Mouse (Mus musculus) right cerebral cortex, adult 18-20 months (tissue): ENCODE measurements around the gene Fbxl14.
A peak's percentile ranks its signal among the peaks of the same experiment; 100 is the strongest.

Experiments
- DNase-seq: peaks from one replicate; pipeline ENCODE4 v3.0.0; 2022; ENCODE audit warnings: mixed read lengths

Gene Fbxl14

GRCm38 (mm10) chr6:119500086-119500485 lies 20.6 kb downstream of the Fbxl14 start:
- no peak for DNase-seq

DNA sequence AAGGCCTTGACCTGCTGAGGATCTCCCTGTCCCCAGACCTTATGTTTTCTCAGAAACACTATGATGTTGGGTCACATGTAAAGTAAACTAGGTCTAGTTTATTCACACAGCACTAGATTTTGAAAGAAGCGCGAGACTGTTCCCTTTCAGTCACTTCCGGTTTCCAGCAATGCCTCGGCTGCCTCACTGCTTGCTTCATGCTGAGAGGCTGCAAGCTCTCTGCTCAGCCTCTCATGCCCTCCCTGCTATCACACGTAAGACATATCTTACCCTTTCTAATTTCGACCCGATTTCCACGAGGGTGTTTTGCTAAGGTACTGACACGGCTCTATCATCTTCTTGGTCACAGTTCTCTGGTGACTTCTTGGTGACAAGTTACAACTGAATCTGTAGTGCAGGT lies 22.6 kb downstream of the Fbxl14 start:
- no peak for DNase-seq

DNA sequence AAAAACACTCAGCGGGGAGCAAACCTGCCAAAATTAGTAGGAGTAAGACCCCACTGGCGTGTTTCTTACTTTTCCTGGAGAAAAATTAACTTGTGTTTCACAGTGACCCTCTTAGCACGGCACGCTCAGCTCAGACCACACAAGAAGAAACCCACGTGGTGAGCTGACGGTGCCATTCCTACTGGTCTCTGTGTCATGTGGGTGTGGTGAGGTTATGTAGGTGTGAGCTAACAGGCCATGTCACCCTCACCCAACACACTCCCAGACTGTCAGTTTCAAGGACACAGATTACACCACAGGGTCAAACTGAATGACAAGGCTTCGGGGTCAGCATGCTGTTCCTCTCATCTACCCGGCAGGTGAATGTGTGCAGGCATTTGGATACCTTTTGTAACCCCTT lies 25.3 kb downstream of the Fbxl14 start:
- DNase-seq, result no peak

- DNase-seq, result no peak
These were observed 26.2 kb downstream of the Fbxl14 start for GRCm38 (mm10) chr6:119505525-119506225.

GRCm38 (mm10) chr6:119508221-119508620 lies 28.8 kb downstream of the Fbxl14 start:
- no peak for DNase-seq

DNA sequence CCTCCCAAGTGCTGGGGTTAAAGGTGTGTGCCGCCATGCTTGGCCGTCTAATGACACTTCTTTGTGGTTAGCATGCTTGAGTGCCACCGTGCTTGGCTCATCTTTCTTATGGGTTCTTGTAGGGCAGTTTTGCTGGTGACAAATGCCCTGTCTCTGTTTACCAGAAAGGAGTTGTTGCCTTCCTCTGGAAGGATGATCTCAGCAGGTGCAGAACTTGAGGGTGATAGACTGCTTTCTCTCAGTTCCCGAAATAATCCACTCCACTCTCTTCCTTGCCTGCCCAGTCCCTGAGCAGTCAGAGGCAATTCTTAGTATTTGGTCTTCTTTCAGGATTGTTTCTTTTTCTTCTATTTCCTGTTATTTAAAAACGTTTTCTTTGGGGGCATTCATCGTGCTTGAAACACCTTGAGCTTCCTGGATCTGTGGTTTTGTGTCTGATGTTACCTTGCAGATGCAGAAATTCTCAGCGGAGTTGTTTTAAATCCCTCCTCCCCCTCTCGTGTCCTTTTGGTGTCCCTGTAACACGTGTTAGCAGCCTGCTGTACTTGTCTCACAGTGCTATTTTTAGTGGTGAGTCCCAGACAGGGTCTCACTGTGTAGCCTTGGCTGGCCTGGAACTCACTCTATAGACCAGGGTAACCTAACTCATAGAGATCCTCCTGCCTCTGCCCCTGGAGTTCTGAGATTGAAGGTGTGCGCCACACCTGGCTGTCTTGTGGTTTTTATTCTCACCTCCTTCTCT lies 29.3 kb downstream of the Fbxl14 start:
- no peak for DNase-seq

DNA sequence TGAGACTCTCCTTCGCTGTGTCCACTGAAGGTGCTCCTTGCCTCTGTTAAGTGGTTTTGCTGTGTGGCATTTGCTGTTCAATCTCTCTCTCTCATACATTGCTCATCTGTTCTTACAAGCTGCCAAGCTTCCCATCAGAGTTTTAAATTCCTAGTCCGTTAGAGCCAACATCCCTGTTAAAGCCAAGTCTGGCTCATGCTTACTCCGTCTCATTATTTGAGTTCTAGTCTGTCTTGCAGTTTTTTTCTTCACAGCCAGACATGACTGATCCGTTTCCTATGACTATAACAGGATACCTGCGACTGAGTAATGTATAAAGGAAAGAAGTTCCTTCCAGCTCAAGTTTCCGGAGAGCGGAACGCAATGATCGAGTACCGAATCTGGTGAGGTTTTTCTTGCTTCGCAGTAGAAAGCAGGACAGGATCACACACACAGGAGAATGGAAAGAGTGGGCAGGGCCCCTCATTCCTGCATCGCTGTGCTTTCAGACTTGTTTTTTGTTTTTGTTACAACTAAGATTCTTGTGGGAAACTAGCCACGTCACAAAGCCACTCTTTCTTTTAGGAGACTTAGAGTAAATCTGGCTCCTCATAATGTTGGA lies 30.1 kb downstream of the Fbxl14 start:
- no peak for DNase-seq

DNA sequence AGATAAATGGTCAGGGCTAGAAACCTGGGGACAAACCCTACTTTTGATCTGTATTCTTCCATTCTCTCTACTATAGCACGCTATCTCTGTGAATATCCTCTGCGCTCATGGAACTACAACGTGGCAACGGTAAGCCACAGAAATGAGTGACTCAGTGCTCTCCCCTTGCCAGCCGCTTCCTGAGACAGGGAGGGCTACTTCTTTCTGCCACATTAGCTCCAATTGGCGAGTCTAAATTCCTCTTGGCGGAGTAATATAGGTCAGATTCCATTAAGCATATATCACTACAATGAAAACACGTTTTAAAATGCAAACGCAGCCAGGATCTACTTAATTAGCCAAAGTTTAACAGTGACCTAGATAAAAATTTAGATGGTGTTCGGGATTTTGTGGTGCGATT lies 33.2 kb downstream of the Fbxl14 start:
- no peak for DNase-seq

DNA sequence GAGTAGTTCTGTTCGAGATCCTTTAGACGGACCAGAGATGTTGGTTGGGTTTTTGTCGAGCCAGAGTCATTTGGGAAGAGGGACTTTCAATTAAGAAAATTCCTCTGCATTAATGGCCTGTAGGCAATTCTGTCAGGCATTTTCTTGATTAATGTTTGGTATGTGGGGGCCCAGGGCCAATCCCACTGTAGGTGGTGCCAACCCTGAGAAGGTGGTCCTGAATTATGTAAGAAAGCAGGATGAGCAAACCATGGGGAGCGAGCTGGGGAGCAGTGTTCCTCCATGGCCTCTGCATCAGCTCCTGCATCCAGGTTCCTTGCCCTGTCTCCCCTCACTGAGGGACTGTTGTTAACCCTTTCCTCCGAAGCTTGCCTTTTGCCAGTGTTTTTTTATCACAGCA lies 34.0 kb downstream of the Fbxl14 start:
- DNase-seq, result no peak

- no peak for DNase-seq
These were observed 34.6 kb downstream of the Fbxl14 start for GRCm38 (mm10) chr6:119514085-119514484.

DNA sequence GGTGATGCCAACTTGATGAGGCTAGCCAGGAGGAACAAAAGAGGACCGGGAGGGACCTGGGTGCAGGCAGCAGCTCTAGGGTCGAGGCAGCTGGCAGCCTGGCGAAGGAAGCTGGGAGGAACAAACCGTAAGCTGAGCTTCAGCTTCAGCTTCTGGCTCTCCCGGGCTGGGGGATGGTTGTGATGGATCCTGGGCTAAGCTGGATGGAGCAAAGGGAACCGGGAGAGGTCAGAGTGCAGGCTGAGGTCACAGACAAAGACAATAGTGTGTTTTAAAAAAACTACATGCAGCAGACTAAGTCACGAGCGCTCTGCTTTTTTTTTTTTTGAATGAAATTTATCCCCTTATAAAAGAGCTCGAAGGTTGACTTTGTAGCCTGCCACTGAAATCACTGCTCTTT lies 41.3 kb downstream of the Fbxl14 start:
- no peak for DNase-seq

DNA sequence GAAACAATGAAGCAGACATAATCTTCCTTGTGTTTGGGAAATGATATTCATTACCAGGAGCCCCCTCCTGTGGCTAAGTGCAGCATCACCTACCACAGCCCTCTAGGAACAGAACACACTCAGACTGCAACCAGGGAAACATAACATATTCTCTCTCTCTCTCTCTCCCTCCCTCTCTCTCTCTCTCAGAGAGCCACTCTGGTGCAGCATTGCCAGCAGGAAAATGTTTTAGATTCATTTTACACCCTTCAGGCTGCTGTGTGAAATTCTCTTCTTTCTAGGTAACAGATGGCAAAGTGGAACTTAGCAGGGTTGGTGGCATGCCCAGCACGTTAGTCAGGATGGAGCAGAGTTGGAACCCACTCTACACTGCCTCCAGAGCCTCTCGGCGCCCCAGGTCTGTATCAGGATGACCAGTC lies 42.0 kb downstream of the Fbxl14 start:
- DNase-seq, result peak; percentile 72

DNA sequence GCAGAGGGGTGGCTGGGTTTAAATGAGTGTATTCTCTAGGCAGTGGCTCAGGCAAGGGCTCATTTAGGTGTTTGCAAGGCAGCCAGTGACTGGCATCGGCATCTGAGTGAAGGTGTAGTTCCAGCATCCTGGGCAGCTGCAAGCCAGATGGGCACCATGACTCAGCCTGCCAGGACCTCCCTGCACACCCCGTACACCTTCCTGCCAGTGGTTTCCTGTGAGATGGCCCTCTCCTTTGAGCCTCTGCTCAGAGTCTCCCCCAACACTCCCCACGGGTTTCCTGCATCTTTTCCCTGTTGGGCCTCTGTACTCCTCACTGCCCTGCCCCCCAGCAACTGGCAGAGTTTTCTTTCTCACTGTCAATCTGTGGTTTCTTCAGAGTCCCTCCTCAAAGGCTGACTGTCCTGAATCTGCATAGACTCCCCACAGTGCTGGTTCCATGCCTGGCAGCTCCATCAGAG lies 42.5 kb downstream of the Fbxl14 start:
- DNase-seq, result peak; percentile 48

DNA sequence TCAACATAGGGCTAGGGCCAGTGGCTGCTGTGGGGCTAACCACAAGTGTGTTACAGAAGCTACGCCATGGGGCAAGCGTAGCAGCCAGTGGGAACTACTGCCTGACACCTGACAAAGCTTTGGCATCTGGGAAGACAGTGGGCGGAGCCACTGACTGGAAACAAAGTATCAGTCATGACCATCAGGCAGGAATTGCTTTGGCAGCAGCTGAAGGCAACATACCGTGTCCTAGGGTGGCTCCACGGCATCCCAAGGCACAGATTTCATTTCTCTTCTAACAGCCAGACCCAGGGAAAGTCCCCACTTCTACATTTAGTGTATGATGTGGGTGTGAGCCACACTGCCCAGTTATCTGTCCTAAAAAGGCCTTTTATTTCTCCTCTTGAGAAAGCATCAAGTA lies 47.0 kb downstream of the Fbxl14 start:
- no peak for DNase-seq

DNA sequence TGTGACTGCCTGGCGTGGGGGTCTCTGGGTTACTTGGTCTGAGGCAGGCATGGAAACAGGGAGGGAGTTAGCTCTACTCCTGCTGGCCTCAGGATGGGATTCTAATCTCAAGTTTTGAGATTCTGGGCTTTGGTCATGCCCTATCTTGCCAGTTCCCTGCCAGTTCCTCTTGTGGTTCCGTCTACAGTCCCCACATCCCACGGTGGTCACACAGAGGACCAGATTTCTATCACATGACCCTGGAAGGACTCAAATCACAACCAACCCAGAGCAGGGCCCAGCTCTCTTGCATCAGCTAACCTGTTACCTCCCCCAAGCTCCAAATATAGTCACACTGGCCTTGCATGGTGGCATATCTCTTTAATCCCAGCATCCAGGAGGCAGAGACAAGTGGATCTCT lies 50.2 kb downstream of the Fbxl14 start:
- no peak for DNase-seq
